Mouse (Mus musculus) neural tube, embryonic 15.5 days (tissue): ENCODE measurements around the gene Erc2. TPM values are rescaled to one million over a fixed set of nuclear protein-coding genes. Genes with fewer than 3 reads are reported as not detected.
A peak's percentile ranks its signal among the peaks of the same experiment; 100 is the strongest.

ENCODE experiments used
- ATAC-seq: fragments of 200-750 bp; cut with Nextera tagmentation; 2 replicates; pipeline ENCODE4 v1.8.0; 2017; ENCODE audit warnings: mild to moderate bottlenecking, moderate TSS enrichment, moderate library complexity; ENCODE audit not compliant: low FRiP score
- H3K27ac ChIP-seq: fragments of 300-500 bp; sonication (generic); replicated peaks from 2 replicates; pipeline ENCODE4 v1.5.1; 2015; ENCODE audit warnings: mild to moderate bottlenecking, inconsistent platforms
- H3K27me3 ChIP-seq: fragments of 300-500 bp; sonication (generic); replicated peaks from 2 replicates; pipeline ENCODE4 v1.6.1; 2015; ENCODE audit warnings: inconsistent platforms
- H3K36me3 ChIP-seq: fragments of 300-500 bp; sonication (generic); 2 replicates; pipeline ENCODE4 v1.6.1; 2015; ENCODE audit warnings: inconsistent platforms
- H3K4me1 ChIP-seq: fragments of 300-500 bp; sonication (generic); 2 replicates; pipeline ENCODE4 v1.6.1; 2015; ENCODE audit warnings: inconsistent platforms
- H3K4me2 ChIP-seq: fragments of 300-500 bp; sonication (generic); 2 replicates; pipeline ENCODE4 v1.6.1; 2015; ENCODE audit warnings: inconsistent platforms, mild to moderate bottlenecking, moderate library complexity
- H3K4me3 ChIP-seq: fragments of 300-500 bp; sonication (generic); replicated peaks from 2 replicates; pipeline ENCODE4 v1.5.1; 2015; ENCODE audit warnings: mild to moderate bottlenecking, inconsistent platforms
- H3K9ac ChIP-seq: fragments of 300-500 bp; sonication (generic); replicated peaks from 2 replicates; pipeline ENCODE4 v1.6.1; 2015; ENCODE audit warnings: mild to moderate bottlenecking, inconsistent platforms
- H3K9me3 ChIP-seq: fragments of 300-500 bp; sonication (generic); replicated peaks from 2 replicates; pipeline ENCODE4 v1.6.1; 2016; ENCODE audit warnings: inconsistent platforms
- WGBS: fragments of 180-500 bp; shearing (Covaris S2); methylation state at CpG from one replicate; pipeline ENCODE4 v1.1.7; 2015; ENCODE audit warnings: mixed read lengths; 5-methylcytosine and 5-hydroxymethylcytosine counted together
- polyA plus RNA-seq: library from polyadenylated mRNA; unstranded; fragments of >200 nt; fragmentation: Nextera tagmentation; extraction: Ambion mirVana; gene quantifications from 2 replicates; pipeline ENCODE4 v1.2.1, GENCODE M21; 2015

Erc2 gene
- polyA plus RNA-seq, 1 experiment from 2014 or later, result 80.3 TPM

- no peaks in the 10 kb centered on the region for H3K36me3 ChIP-seq
These were observed 215.4 kb downstream of the Erc2 start for GRCm38 (mm10) chr14:27837601-27838105.

GRCm38 (mm10) chr14:27840120-27840519 is 217.9 kb downstream of the Erc2 start:
- ATAC-seq, result no peak
- H3K27me3 ChIP-seq, result no peaks in the 10 kb centered on the region
- H3K4me1 ChIP-seq, result no peaks in the 10 kb centered on the region
- H3K9me3 ChIP-seq, result no peaks in the 10 kb centered on the region
- 90% methylated on average over 1 of the region's 1 CpGs for WGBS
- no peak overlapping the region for H3K9ac ChIP-seq
- no peaks in the 10 kb centered on the region for H3K36me3 ChIP-seq
- H3K4me3 ChIP-seq, result no peak overlapping the region
- no peak overlapping the region for H3K27ac ChIP-seq
- H3K4me2 ChIP-seq, result no peak overlapping the region

More at GRCm38 (mm10) chr14:27837601-27838105, 215.4 kb downstream of the Erc2 start:
- no peak overlapping the region for H3K4me3 ChIP-seq
- WGBS, result 78% methylated on average over 6 of the region's 6 CpGs
- H3K4me2 ChIP-seq, result no peak overlapping the region
- ATAC-seq, result no peak
- no peak overlapping the region for H3K9ac ChIP-seq
- no peaks in the 10 kb centered on the region for H3K27me3 ChIP-seq
- no peak overlapping the region for H3K27ac ChIP-seq
- H3K9me3 ChIP-seq, result no peaks in the 10 kb centered on the region
- no peaks in the 10 kb centered on the region for H3K4me1 ChIP-seq

DNA sequence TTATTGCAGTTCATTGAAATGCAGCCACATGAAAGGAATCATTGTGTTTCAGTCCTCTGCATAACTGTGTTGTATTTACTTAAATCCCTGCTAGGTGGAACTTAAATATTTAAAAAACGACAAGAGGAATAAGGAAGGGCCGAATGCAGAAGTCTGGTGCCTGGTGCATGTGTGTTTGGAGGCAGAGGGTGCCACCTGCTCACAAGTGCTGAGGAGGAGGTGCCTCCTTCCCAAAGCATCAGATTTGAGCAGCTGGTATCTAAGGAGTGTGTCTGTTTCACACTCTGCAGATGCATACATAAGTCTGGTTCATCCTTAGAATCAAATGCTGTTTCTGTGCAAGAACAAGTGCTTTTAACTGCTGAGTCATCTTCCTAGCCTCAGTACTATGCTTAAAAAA is 224.6 kb downstream of the Erc2 start:
- Histone ChIP-seq H3K4me1 (no peaks in the 10 kb centered on the region), H3K9ac (no peak overlapping the region), H3K9me3 (no peaks in the 10 kb centered on the region), H3K36me3 (no peaks in the 10 kb centered on the region), H3K4me3 (no peak overlapping the region), H3K4me2 (no peak overlapping the region), H3K27ac (no peak overlapping the region), H3K27me3 (no peaks in the 10 kb centered on the region)
- 74% methylated on average over 2 of the region's 2 CpGs for WGBS
- no peak for ATAC-seq

DNA sequence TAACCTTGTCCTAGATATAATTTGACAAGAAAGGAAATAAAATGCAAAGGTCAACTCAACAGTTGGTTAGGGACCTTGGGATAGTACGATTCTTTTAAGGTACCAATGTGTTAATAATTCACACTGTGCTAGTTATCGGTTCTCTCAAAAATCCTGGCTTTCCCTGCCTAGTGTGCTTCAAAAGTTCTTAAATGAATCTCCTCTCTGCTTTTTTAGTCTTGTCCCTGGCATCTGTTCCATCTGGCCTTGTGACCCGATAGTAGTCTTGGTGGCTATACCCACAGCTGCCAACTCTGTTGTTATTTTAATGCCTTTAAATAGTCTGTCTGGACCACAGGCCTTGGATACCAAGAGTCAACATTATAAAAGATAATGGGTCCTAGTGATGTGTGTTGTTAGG is 225.1 kb downstream of the Erc2 start:
- WGBS, result 71% methylated on average over 3 of the region's 3 CpGs
- Histone ChIP-seq H3K9me3 (no peaks in the 10 kb centered on the region), H3K4me3 (no peak overlapping the region), H3K27me3 (no peaks in the 10 kb centered on the region), H3K9ac (no peak overlapping the region), H3K36me3 (no peaks in the 10 kb centered on the region), H3K4me1 (no peaks in the 10 kb centered on the region), H3K27ac (no peak overlapping the region), H3K4me2 (no peak overlapping the region)
- ATAC-seq, result no peak

DNA sequence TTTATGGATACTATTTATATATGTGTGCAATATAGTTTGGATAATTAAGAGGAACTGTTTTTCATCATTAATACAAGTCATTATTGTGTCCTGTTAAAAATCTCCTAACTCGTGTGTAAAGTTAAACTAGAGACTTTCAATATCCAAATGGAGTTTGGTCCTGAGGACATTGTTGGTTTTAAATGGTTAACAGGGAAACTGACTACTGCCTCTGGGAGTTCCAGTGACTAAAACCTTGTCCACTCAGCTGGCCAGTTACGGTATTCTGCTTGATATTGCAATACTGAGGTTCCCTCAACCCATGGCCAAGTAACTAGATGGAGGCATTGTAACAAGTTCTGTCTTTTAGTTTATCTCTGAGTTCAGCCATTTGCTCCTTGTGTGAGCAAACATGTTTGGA is 229.0 kb downstream of the Erc2 start:
- no peak overlapping the region for H3K4me3 ChIP-seq
- no peak overlapping the region for H3K9ac ChIP-seq
- no peak overlapping the region for H3K27ac ChIP-seq
- no peak overlapping the region for H3K4me2 ChIP-seq
- WGBS, result 90% methylated on average over 2 of the region's 2 CpGs
- H3K27me3 ChIP-seq, result no peaks in the 10 kb centered on the region
- H3K9me3 ChIP-seq, result no peaks in the 10 kb centered on the region
- ATAC-seq, result no peak
- no peaks in the 10 kb centered on the region for H3K4me1 ChIP-seq
- no peaks in the 10 kb centered on the region for H3K36me3 ChIP-seq

GRCm38 (mm10) chr14:27852606-27853005 is 230.4 kb downstream of the Erc2 start:
- Histone ChIP-seq H3K4me1 (no peaks in the 10 kb centered on the region), H3K27ac (no peak overlapping the region), H3K4me3 (no peak overlapping the region), H3K27me3 (no peaks in the 10 kb centered on the region), H3K4me2 (no peak overlapping the region), H3K36me3 (no peaks in the 10 kb centered on the region), H3K9me3 (no peaks in the 10 kb centered on the region), H3K9ac (no peak overlapping the region)
- 87% methylated on average over 6 of the region's 6 CpGs for WGBS
- ATAC-seq, result no peak

DNA sequence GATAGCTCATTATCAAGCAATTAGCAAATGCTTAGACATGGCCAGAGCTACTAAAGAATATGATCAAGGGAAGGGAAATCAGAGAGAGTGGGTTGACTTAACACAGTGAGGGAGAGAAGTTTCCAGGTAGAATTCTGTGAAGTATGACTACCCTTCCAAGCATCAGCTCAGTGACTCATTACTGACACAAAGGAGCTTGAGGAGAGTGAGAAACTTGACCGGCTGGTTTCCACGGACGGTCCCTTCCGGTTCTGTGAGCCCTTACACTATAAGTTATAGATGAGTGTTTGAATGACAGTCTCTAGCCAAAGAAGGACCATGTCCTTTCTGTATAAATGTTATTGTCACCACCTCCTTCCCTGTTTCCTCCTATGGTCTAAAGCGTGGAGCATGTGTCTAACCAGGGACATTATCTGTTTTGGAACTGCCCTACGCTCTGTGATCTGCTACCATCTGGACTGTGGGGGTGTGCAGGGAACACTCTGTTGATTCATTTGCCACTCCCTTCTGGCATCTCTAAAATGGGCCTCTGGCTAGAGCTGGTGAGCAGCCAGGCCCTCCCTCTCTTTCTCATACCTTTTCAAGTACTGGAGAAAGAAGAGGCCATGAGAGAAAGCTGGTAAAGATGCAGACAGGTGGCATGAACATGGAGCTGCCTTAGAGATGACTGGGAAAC is 238.3 kb downstream of the Erc2 start:
- no peak overlapping the region for H3K4me2 ChIP-seq
- WGBS, result 89% methylated on average over 6 of the region's 6 CpGs

DNA sequence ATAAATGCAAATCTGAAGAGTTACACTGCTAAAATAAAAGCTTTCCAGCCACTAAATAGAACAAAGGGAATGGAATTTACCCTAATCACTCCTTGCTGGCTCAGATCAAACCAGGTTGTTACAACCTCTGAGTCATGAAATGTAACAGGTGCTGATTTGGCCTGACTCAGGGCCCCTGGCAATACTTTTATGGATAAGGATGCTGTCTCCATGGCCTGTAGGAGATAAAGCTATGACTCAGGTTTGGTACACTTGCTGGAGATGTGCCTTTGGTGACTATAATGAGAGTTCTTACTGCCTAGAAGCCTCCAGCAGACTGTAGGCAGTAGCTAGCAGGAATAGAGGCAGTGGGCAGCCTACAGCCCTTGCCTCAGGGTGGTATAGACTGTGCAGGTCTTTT is 240.1 kb downstream of the Erc2 start:
- no peaks in the 10 kb centered on the region for H3K4me1 ChIP-seq
- no peak overlapping the region for H3K27ac ChIP-seq
- H3K36me3 ChIP-seq, result no peaks in the 10 kb centered on the region
- no peak overlapping the region for H3K4me3 ChIP-seq
- no peaks in the 10 kb centered on the region for H3K9me3 ChIP-seq
- no peaks in the 10 kb centered on the region for H3K27me3 ChIP-seq
- H3K4me2 ChIP-seq, result no peak overlapping the region
- ATAC-seq, result no peak
- H3K9ac ChIP-seq, result no peak overlapping the region

More for the DNA sequence above, 238.3 kb downstream of the Erc2 start:
- Histone ChIP-seq H3K36me3 (no peaks in the 10 kb centered on the region), H3K4me3 (no peak overlapping the region), H3K9me3 (no peaks in the 10 kb centered on the region), H3K9ac (no peak overlapping the region), H3K27ac (no peak overlapping the region), H3K27me3 (no peaks in the 10 kb centered on the region), H3K4me1 (no peaks in the 10 kb centered on the region)
- ATAC-seq, result no peak

DNA sequence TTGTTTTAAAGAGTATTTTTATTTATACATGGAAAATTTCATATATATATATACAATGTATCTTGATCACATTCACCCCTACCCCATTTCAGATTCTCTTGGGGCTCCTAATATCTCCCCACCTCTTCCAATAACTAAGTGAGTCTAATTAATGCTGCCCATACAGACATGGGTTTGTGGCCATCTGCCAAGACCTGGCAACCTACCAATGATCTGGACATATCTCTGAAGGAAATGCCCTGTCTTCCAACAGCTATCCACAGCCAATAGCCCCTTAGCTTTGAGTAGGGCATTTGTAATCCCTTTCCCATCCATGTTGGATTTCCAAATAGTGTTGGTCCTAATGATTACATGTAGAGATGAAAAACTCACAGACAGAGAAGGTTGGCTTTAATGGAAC is 245.2 kb downstream of the Erc2 start:
- H3K4me3 ChIP-seq, result no peak overlapping the region
- no peak overlapping the region for H3K4me2 ChIP-seq
- no peak overlapping the region for H3K27ac ChIP-seq
- H3K4me1 ChIP-seq, result no peaks in the 10 kb centered on the region
- no peak overlapping the region for H3K9ac ChIP-seq
- H3K36me3 ChIP-seq, result no peaks in the 10 kb centered on the region
- H3K27me3 ChIP-seq, result no peaks in the 10 kb centered on the region
- ATAC-seq, result no peak
- H3K9me3 ChIP-seq, result no peaks in the 10 kb centered on the region

- WGBS, result 97% methylated on average over 1 of the region's 1 CpGs
- H3K27ac ChIP-seq, result no peak overlapping the region
- H3K9me3 ChIP-seq, result no peaks in the 10 kb centered on the region
- ATAC-seq, result no peak
- H3K36me3 ChIP-seq, result no peaks in the 10 kb centered on the region
- no peak overlapping the region for H3K4me3 ChIP-seq
- no peak overlapping the region for H3K4me2 ChIP-seq
- no peaks in the 10 kb centered on the region for H3K27me3 ChIP-seq
- H3K9ac ChIP-seq, result no peak overlapping the region
- H3K4me1 ChIP-seq, result peaks cover 13% of the 10 kb centered on the region
These were observed 251.4 kb downstream of the Erc2 start for GRCm38 (mm10) chr14:27873619-27874018.

DNA sequence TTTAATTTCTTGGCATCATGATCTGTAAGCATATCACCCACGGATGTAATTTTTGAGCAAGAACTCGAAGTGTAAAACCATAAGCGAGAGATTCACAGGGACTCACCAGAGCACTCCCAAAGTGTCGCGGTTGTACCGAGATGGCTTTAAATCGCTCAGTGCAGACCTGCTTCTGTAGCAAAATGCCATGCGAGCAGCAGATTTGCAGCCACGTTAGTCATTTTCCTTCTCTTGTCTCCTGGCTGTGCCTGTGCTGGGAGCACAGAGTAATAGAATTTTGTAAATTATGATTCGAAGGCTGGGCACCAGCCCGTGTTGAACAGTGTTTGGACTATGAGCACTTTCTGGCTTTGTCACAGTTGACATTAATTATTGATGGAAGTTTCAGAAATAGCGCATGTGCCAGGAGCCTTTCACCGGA is 253.8 kb downstream of the Erc2 start:
- no peak for ATAC-seq

DNA sequence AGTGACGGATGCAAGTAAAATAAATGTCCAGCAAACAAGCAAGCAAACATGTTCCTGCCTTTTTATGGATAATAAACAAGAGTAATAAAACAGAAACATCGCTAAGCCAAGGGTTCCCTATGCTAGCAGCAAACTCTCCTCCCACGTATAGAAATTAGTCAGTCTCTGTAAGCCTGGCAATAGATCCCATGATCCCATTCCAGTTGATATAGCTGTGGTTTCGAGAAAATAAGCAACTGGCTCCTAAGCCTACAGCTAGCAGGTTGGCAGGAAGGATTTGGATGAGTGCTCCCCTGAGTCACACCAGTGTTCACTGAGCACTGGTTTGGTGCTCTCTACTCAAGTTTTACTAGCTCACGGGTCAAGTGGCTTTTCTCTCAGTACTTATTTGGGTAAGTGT is 259.7 kb downstream of the Erc2 start:
- Histone ChIP-seq H3K27me3 (no peaks in the 10 kb centered on the region), H3K4me1 (peaks cover 3% of the 10 kb centered on the region; the same call in 1 of the 2 replicates), H3K9me3 (no peaks in the 10 kb centered on the region), H3K9ac (no peak overlapping the region), H3K4me2 (no peak overlapping the region), H3K27ac (no peak overlapping the region), H3K4me3 (no peak overlapping the region), H3K36me3 (no peaks in the 10 kb centered on the region)
- no peak for ATAC-seq
- WGBS, result 67% methylated on average over 5 of the region's 5 CpGs

More for the DNA sequence above, 253.8 kb downstream of the Erc2 start:
- Histone ChIP-seq H3K27me3 (no peaks in the 10 kb centered on the region), H3K4me2 (peak overlapping the region; percentile 41), H3K9ac (no peak overlapping the region), H3K4me3 (no peak overlapping the region), H3K9me3 (no peaks in the 10 kb centered on the region), H3K36me3 (no peaks in the 10 kb centered on the region), H3K4me1 (peaks cover 13% of the 10 kb centered on the region), H3K27ac (peak overlapping the region; percentile 8; the same call in 1 of the 2 replicates)
- 49% methylated on average over 13 of the region's 13 CpGs for WGBS
